Mouse (Mus musculus) embryonic facial prominence, embryonic 12.5 days (tissue): Measurements from ENCODE around the gene Wt1. TPM values are rescaled to one million over a fixed set of nuclear protein-coding genes. Genes with fewer than 3 reads are reported as not detected.

Experiments used
- ATAC-seq: fragments of 200-750 bp; cut with Nextera tagmentation; 2 replicates; pipeline ENCODE4 v1.8.0; 2017; ENCODE audit not compliant: insufficient number of reproducible peaks, insufficient read depth, low FRiP score, low TSS enrichment
- H3K27ac ChIP-seq: fragments of 300-500 bp; sonication (generic); 2 replicates; pipeline ENCODE4 v1.5.1; 2016; ENCODE audit warnings: mild to moderate bottlenecking
- H3K27me3 ChIP-seq: fragments of 300-500 bp; sonication (generic); 2 replicates; pipeline ENCODE4 v1.6.1; 2016; ENCODE audit warnings: mild to moderate bottlenecking, moderate library complexity
- H3K36me3 ChIP-seq: fragments of 300-500 bp; sonication (generic); 2 replicates; pipeline ENCODE4 v1.6.1; 2016; ENCODE audit warnings: mild to moderate bottlenecking
- H3K4me1 ChIP-seq: fragments of 300-500 bp; sonication (generic); 2 replicates; pipeline ENCODE4 v1.6.1; 2016
- H3K4me2 ChIP-seq: fragments of 300-500 bp; sonication (generic); replicated peaks from 2 replicates; pipeline ENCODE4 v1.6.1; 2016; ENCODE audit warnings: mild to moderate bottlenecking, moderate library complexity
- H3K4me3 ChIP-seq: fragments of 300-500 bp; sonication (generic); 2 replicates; pipeline ENCODE4 v1.5.1; 2016; ENCODE audit warnings: mild to moderate bottlenecking
- H3K9ac ChIP-seq: fragments of 300-500 bp; sonication (generic); 2 replicates; pipeline ENCODE4 v1.6.1; 2016; ENCODE audit warnings: mild to moderate bottlenecking, moderate library complexity
- H3K9me3 ChIP-seq: fragments of 300-500 bp; sonication (generic); 2 replicates; pipeline ENCODE4 v1.6.1; 2016; ENCODE audit warnings: mild to moderate bottlenecking, moderate library complexity
- WGBS: fragments of 180-500 bp; shearing (Covaris S2); methylation state at CpG from one replicate; pipeline ENCODE4 v1.1.7; 2016; 5-methylcytosine and 5-hydroxymethylcytosine counted together
- polyA plus RNA-seq: library from polyadenylated mRNA; unstranded; fragments of >200 nt; fragmentation: Nextera tagmentation; extraction: Ambion mirVana; gene quantifications from 2 replicates; pipeline ENCODE4 v1.2.1, GENCODE M21; 2016

Gene Wt1
- polyA plus RNA-seq, 1 experiment from 2014 or later, result 0.78 TPM

DNA sequence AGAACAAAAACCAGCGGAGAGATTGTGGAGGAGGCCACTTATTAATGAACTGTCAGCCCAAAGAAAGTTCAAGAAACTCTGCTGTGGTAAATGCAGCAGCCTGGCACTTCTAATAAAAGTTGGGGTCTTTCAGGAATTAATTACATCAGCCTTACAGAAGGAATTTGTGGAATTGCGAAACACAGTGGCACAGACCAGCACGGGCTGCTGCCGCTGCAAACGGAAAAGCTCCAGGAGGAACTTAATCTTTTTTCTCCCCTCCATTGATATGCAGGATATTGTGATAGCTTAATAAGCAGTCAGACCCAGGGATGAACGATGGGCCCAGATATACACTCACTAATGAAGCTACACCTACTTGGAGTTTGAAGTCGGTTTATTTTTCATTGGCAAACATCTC lies 15.0 kb downstream of the Wt1 start:
- no peak for ATAC-seq
- Histone ChIP-seq H3K9ac (no peak overlapping the region), H3K9me3 (no peaks in the 10 kb centered on the region), H3K27ac (no peak overlapping the region), H3K4me2 (no peak overlapping the region), H3K36me3 (no peaks in the 10 kb centered on the region), H3K4me3 (no peak overlapping the region), H3K27me3 (peaks cover 42% of the 10 kb centered on the region), H3K4me1 (no peaks in the 10 kb centered on the region)
- 49% methylated on average over 7 of the region's 7 CpGs for WGBS

- H3K36me3 ChIP-seq, result no peaks in the 10 kb centered on the region
- H3K27ac ChIP-seq, result no peak overlapping the region
- H3K4me3 ChIP-seq, result no peak overlapping the region
- peaks cover 20% of the 10 kb centered on the region for H3K27me3 ChIP-seq
- no peak overlapping the region for H3K9ac ChIP-seq
- 92% methylated on average over 14 of the region's 14 CpGs for WGBS
- no peak overlapping the region for H3K4me2 ChIP-seq
- no peaks in the 10 kb centered on the region for H3K4me1 ChIP-seq
- ATAC-seq, result no peak
- H3K9me3 ChIP-seq, result no peaks in the 10 kb centered on the region
Measured at GRCm38 (mm10) chr2:105143731-105144130, 17.4 kb downstream of the Wt1 start.

DNA sequence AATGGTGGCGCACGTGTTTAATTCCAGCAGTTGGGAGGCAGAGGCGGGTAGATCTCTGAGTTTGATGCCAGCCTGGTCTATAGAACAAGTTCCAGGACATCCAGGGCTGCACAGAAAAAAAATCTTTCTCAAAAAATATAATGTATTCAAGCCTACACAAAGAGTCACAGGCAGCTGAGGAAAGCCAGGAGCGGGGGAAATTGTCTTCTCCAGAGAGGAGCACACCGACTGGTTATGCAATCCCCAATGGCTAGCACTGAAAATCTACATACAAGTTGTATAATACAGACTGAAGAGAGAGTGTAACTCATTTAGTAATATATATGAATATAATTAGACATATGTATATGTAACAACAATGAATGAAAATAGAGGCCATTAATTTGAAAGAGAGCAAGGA lies 25.2 kb downstream of the Wt1 start:
- no peaks in the 10 kb centered on the region for H3K9me3 ChIP-seq
- no peak overlapping the region for H3K27ac ChIP-seq
- ATAC-seq, result no peak
- no peak overlapping the region for H3K4me2 ChIP-seq
- no peak overlapping the region for H3K9ac ChIP-seq
- no peaks in the 10 kb centered on the region for H3K4me1 ChIP-seq
- H3K36me3 ChIP-seq, result no peaks in the 10 kb centered on the region
- 90% methylated on average over 5 of the region's 5 CpGs for WGBS
- no peak overlapping the region for H3K4me3 ChIP-seq
- H3K27me3 ChIP-seq, result no peaks in the 10 kb centered on the region

DNA sequence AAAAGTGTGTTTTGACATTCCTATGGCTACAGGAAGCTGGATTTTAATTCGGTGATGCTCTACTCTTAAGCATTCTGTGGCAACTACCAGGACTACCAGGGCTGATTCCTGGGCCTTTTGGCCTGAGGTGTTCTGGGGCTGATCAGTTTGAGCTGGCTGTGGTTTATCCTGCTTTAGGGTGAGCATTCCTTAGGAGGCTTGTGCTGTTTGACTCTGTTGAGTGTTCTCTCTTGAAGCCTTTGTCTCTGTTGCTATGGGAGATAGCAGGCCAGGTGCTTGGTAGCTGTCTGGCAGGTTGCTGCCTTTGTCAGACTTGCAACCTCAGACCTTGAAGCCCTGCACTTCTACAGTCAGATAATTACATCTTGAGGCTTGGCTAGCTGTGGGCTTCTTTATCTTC lies 26.7 kb downstream of the Wt1 start:
- Histone ChIP-seq H3K36me3 (no peaks in the 10 kb centered on the region), H3K9me3 (no peaks in the 10 kb centered on the region), H3K4me3 (no peak overlapping the region), H3K4me1 (no peaks in the 10 kb centered on the region), H3K27ac (no peak overlapping the region), H3K4me2 (no peak overlapping the region), H3K27me3 (no peaks in the 10 kb centered on the region), H3K9ac (no peak overlapping the region)
- no peak for ATAC-seq
- 73% methylated on average over 1 of the region's 1 CpGs for WGBS

GRCm38 (mm10) chr2:105160949-105161348 lies 34.6 kb downstream of the Wt1 start:
- Histone ChIP-seq H3K9ac (no peak overlapping the region), H3K27ac (no peak overlapping the region), H3K27me3 (no peaks in the 10 kb centered on the region), H3K36me3 (no peaks in the 10 kb centered on the region), H3K4me1 (no peaks in the 10 kb centered on the region), H3K4me2 (no peak overlapping the region), H3K4me3 (no peak overlapping the region), H3K9me3 (no peaks in the 10 kb centered on the region)
- 83% methylated on average over 2 of the region's 2 CpGs for WGBS
- ATAC-seq, result no peak

GRCm38 (mm10) chr2:105162763-105163162 lies 36.4 kb downstream of the Wt1 start:
- Histone ChIP-seq H3K36me3 (no peaks in the 10 kb centered on the region), H3K4me3 (no peak overlapping the region), H3K9me3 (no peaks in the 10 kb centered on the region), H3K27ac (no peak overlapping the region), H3K4me1 (no peaks in the 10 kb centered on the region), H3K27me3 (no peaks in the 10 kb centered on the region), H3K4me2 (no peak overlapping the region), H3K9ac (no peak overlapping the region)
- no peak for ATAC-seq
- WGBS, result 35% methylated on average over 4 of the region's 4 CpGs

- WGBS, result 84% methylated on average over 3 of the region's 3 CpGs
- H3K27me3 ChIP-seq, result no peaks in the 10 kb centered on the region
- no peak overlapping the region for H3K4me3 ChIP-seq
- no peak overlapping the region for H3K4me2 ChIP-seq
- no peaks in the 10 kb centered on the region for H3K4me1 ChIP-seq
- H3K9ac ChIP-seq, result no peak overlapping the region
- H3K36me3 ChIP-seq, result no peaks in the 10 kb centered on the region
- no peak for ATAC-seq
- H3K27ac ChIP-seq, result no peak overlapping the region
- H3K9me3 ChIP-seq, result no peaks in the 10 kb centered on the region
Measured at GRCm38 (mm10) chr2:105168137-105168536, 41.8 kb downstream of the Wt1 start.

GRCm38 (mm10) chr2:105174254-105174653 lies 47.9 kb downstream of the Wt1 start:
- H3K4me1 ChIP-seq, result no peaks in the 10 kb centered on the region
- H3K4me2 ChIP-seq, result no peak overlapping the region
- no peak overlapping the region for H3K4me3 ChIP-seq
- no peak for ATAC-seq
- H3K9ac ChIP-seq, result no peak overlapping the region
- 90% methylated on average over 2 of the region's 2 CpGs for WGBS
- H3K27me3 ChIP-seq, result no peaks in the 10 kb centered on the region
- H3K9me3 ChIP-seq, result no peaks in the 10 kb centered on the region
- no peak overlapping the region for H3K27ac ChIP-seq
- H3K36me3 ChIP-seq, result no peaks in the 10 kb centered on the region

- no peaks in the 10 kb centered on the region for H3K4me1 ChIP-seq
- H3K36me3 ChIP-seq, result no peaks in the 10 kb centered on the region
- no peak overlapping the region for H3K9ac ChIP-seq
- ATAC-seq, result no peak
- no peaks in the 10 kb centered on the region for H3K9me3 ChIP-seq
- H3K27ac ChIP-seq, result no peak overlapping the region
- no peak overlapping the region for H3K4me3 ChIP-seq
- 83% methylated on average over 12 of the region's 12 CpGs for WGBS
- H3K4me2 ChIP-seq, result no peak overlapping the region
- H3K27me3 ChIP-seq, result no peaks in the 10 kb centered on the region
Measured at GRCm38 (mm10) chr2:105178871-105179270, 52.5 kb downstream of the Wt1 start.

GRCm38 (mm10) chr2:105182501-105182900 lies 56.2 kb downstream of the Wt1 start:
- H3K4me2 ChIP-seq, result no peak overlapping the region
- no peak overlapping the region for H3K4me3 ChIP-seq
- H3K27ac ChIP-seq, result no peak overlapping the region
- H3K9ac ChIP-seq, result no peak overlapping the region
- no peaks in the 10 kb centered on the region for H3K9me3 ChIP-seq
- ATAC-seq, result no peak
- no peaks in the 10 kb centered on the region for H3K36me3 ChIP-seq
- H3K27me3 ChIP-seq, result no peaks in the 10 kb centered on the region; the same call in 1 of the 2 replicates
- WGBS, result 45% methylated on average over 6 of the region's 6 CpGs
- H3K4me1 ChIP-seq, result no peaks in the 10 kb centered on the region

DNA sequence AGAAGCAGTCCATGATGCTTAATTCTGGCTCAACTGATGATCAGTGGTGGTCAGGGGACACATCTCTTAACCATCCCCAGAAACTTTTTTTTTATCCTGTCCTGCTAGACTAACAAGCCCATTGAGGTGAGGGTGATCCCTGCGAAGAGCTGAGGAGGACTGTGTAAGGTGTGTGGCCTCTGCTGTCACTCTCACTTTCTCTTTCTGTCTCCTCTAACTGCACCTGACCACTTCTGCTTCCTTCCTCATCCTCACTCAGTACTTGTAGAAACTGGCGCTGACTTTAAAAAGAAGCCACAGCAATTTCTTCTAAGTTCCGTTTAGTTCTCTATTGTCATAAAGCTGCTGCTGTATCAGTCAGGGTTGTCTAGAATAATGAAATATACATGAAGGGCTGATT lies 58.8 kb downstream of the Wt1 start:
- H3K9ac ChIP-seq, result no peak overlapping the region
- H3K27me3 ChIP-seq, result no peaks in the 10 kb centered on the region; the same call in 1 of the 2 replicates
- no peaks in the 10 kb centered on the region for H3K9me3 ChIP-seq
- H3K4me3 ChIP-seq, result no peak overlapping the region
- no peaks in the 10 kb centered on the region for H3K36me3 ChIP-seq
- H3K4me1 ChIP-seq, result no peaks in the 10 kb centered on the region
- ATAC-seq, result no peak
- H3K4me2 ChIP-seq, result no peak overlapping the region
- WGBS, result 90% methylated on average over 3 of the region's 3 CpGs
- H3K27ac ChIP-seq, result no peak overlapping the region

DNA sequence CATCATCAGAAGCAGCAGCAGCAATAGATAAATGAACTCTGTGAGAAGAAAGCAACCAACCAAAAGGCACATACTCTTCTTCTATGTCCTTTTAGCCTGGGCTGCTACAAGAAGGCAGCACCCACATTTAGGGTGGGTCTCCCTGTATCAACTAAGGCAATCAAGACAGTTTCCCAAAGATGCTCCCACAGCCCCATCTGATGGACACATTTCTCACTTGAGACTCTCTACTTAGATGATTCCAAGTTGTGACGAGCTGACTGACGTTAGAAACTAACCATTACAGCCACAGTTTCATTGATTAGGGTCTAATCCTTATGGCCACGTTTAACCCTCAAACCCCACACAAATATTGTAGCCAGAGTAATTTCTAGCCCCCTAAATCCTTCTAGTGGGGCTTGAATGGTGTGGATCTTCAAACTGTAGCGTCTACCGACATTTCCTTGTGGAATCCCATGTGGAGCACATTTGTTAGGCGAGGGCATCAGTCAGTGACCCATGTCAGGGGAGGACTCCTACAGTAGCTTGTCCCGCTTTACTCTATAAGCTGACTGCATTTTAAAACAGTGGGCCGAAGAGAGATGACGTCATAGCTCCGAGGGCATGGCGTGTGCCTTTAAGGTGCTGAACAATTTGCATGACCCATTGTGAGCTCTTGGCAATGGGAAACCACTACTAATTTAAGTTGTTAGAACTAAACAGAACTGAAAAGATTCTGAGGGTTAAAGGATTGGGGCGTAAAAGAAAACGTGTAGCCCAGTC lies 59.6 kb downstream of the Wt1 start:
- Histone ChIP-seq H3K9me3 (no peaks in the 10 kb centered on the region), H3K27me3 (no peaks in the 10 kb centered on the region; the same call in 1 of the 2 replicates), H3K36me3 (no peaks in the 10 kb centered on the region), H3K4me2 (no peak overlapping the region), H3K9ac (no peak overlapping the region), H3K4me1 (no peaks in the 10 kb centered on the region), H3K4me3 (no peak overlapping the region), H3K27ac (no peak overlapping the region)
- 78% methylated on average over 13 of the region's 13 CpGs for WGBS
- no peak for ATAC-seq
